Mouse (Mus musculus) CH12.LX (cell line): ENCODE results near the gene Ctdsp1. TPM values are rescaled to one million over a fixed set of nuclear protein-coding genes. Genes with fewer than 3 reads are reported as not detected.

ENCODE experiments used
- DNase-seq: peaks from one replicate; pipeline ENCODE4 v3.0.0-alpha.2; 2013; ENCODE audit errors: extremely low read depth
- H3K27ac ChIP-seq: 2 replicates; pipeline ENCODE4 v1.5.1; 2012; ENCODE audit warnings: low read depth, mild to moderate bottlenecking, control low read depth, moderate library complexity; ENCODE audit not compliant: insufficient read depth
- H3K27me3 ChIP-seq: replicated peaks from 2 replicates; pipeline ENCODE3; 2012; ENCODE audit warnings: inconsistent platforms
- H3K36me3 ChIP-seq, 2 experiments: replicated peaks in 1 of 2; 2 replicates each; pipeline versions ENCODE3 to v1.6.1; 2012; ENCODE audit warnings: inconsistent platforms in 1 of 2, low read length in 1 of 2, mild to moderate bottlenecking in 1 of 2, mixed read lengths in 1 of 2, moderate library complexity in 1 of 2; ENCODE audit not compliant: control insufficient read depth in 1 of 2, insufficient read depth in 1 of 2
- H3K4me1 ChIP-seq, 2 experiments: 2 replicates each; pipeline ENCODE4 v1.6.1; 2012; ENCODE audit warnings: inconsistent platforms in 1 of 2, moderate library complexity in 1 of 2; ENCODE audit not compliant: insufficient read depth in 2 of 2, control insufficient read depth in 1 of 2
- H3K4me2 ChIP-seq: 2 replicates; pipeline ENCODE4 v1.6.1; 2012; ENCODE audit warnings: low read depth, mild to moderate bottlenecking, control low read depth; ENCODE audit not compliant: poor library complexity, insufficient read depth, severe bottlenecking
- H3K4me3 ChIP-seq, 3 experiments: fragments of 150-350 bp in 1 of 3; sonication (generic) in 1 of 3; replicated peaks in 1 of 3; 2 replicates each; pipeline versions ENCODE3 to v1.5.1; 2011 to 2012; ENCODE audit warnings: low read depth in 2 of 3, low read length in 2 of 3, mild to moderate bottlenecking in 2 of 3, moderate library complexity in 2 of 3, control low read depth in 1 of 3, improper control_type of control experiment in 1 of 3, inconsistent platforms in 1 of 3, mixed read lengths in 1 of 3; ENCODE audit not compliant: poor library complexity in 1 of 3
- H3K79me2 ChIP-seq: replicated peaks from 2 replicates; pipeline ENCODE4 v1.6.1; 2012; ENCODE audit warnings: mild to moderate bottlenecking, moderate library complexity; ENCODE audit not compliant: control insufficient read depth, poor library complexity, insufficient read depth, severe bottlenecking; ENCODE audit errors: extremely low read depth
- H3K9ac ChIP-seq: 2 replicates; pipeline ENCODE4 v1.6.1; 2012; ENCODE audit warnings: low read depth, mild to moderate bottlenecking, control low read depth, moderate library complexity; ENCODE audit not compliant: insufficient read depth
- H3K9me3 ChIP-seq: replicated peaks from 2 replicates; pipeline ENCODE3; 2012; ENCODE audit warnings: low read length, inconsistent platforms, mixed read lengths
- CHD1 ChIP-seq: IDR thresholded peaks from 2 replicates; pipeline ENCODE4 v1.6.1; 2012; ENCODE audit warnings: low read depth, low read length, improper control_type of control experiment, inconsistent platforms
- CHD2 ChIP-seq: IDR thresholded peaks from 2 replicates; pipeline ENCODE4 v1.6.1; 2011; ENCODE audit warnings: low read length, improper control_type of control experiment
- CTCF ChIP-seq, 2 experiments: IDR thresholded peaks in 1 of 2; conservative IDR thresholded peaks in 1 of 2; 2 replicates each; pipeline ENCODE4 v1.5.1; 2011 to 2012; ENCODE audit warnings: low read depth in 2 of 2, low read length in 2 of 2, improper control_type of control experiment in 1 of 2, inconsistent platforms in 1 of 2, mild to moderate bottlenecking in 1 of 2, moderate library complexity in 1 of 2
- E2F4 ChIP-seq: IDR thresholded peaks from 2 replicates; pipeline ENCODE4 v1.6.1; 2011; ENCODE audit warnings: low read depth, low read length, improper control_type of control experiment; ENCODE audit not compliant: insufficient replicate concordance
- ELF1 ChIP-seq: IDR thresholded peaks from 2 replicates; pipeline ENCODE4 v1.6.1; 2014; ENCODE audit warnings: low read depth, mild to moderate bottlenecking, inconsistent platforms, low read length, improper control_type of control experiment
- EP300 ChIP-seq: IDR thresholded peaks from 2 replicates; pipeline ENCODE4 v1.6.1; 2011; ENCODE audit warnings: low read length, improper control_type of control experiment
- MXI1 ChIP-seq: IDR thresholded peaks from 2 replicates; pipeline ENCODE4 v1.6.1; 2011; ENCODE audit warnings: mild to moderate bottlenecking, low read depth, low read length, improper control_type of control experiment
- NRF1 ChIP-seq: IDR thresholded peaks from 2 replicates; pipeline ENCODE4 v1.6.1; 2014; ENCODE audit warnings: low read depth, mild to moderate bottlenecking, inconsistent platforms, low read length, improper control_type of control experiment, moderate library complexity
- PAX5 ChIP-seq: IDR thresholded peaks from 2 replicates; pipeline ENCODE4 v1.6.1; 2012; ENCODE audit warnings: low read length, inconsistent platforms, mixed read lengths
- POLR2A ChIP-seq: IDR thresholded peaks from 2 replicates; pipeline ENCODE4 v1.6.1; 2011; ENCODE audit warnings: low read depth, mild to moderate bottlenecking, improper control_type of control experiment, low read length
- RAD21 ChIP-seq: IDR thresholded peaks from 2 replicates; pipeline ENCODE4 v1.6.1; 2011; ENCODE audit warnings: low read depth, mild to moderate bottlenecking, low read length, improper control_type of control experiment, moderate library complexity
- SMC3 ChIP-seq: IDR thresholded peaks from 2 replicates; pipeline ENCODE4 v1.6.1; 2011; ENCODE audit warnings: low read depth, low read length, improper control_type of control experiment
- TBP ChIP-seq: conservative IDR thresholded peaks from 2 replicates; pipeline ENCODE4 v1.6.1; 2011; ENCODE audit warnings: low read depth, low read length, improper control_type of control experiment
- UBTF ChIP-seq: IDR thresholded peaks from 2 replicates; pipeline ENCODE4 v1.6.1; 2012; ENCODE audit warnings: low read depth, mild to moderate bottlenecking, inconsistent platforms, low read length, improper control_type of control experiment, moderate library complexity
- USF1 ChIP-seq: IDR thresholded peaks from 2 replicates; pipeline ENCODE4 v1.6.1; 2014; ENCODE audit warnings: low read depth, mild to moderate bottlenecking, inconsistent platforms, low read length, improper control_type of control experiment
- ZC3H11A ChIP-seq: IDR thresholded peaks from 2 replicates; pipeline ENCODE4 v1.6.1; 2012; ENCODE audit warnings: low read depth, mild to moderate bottlenecking, inconsistent platforms, low read length, improper control_type of control experiment
- ZMIZ1 ChIP-seq: IDR thresholded peaks from 2 replicates; pipeline ENCODE4 v1.6.1; 2012; ENCODE audit warnings: low read depth, mild to moderate bottlenecking, inconsistent platforms, low read length, improper control_type of control experiment
- dilution Hi-C: fragments of 300-500 bp; cut with MboI; formaldehyde crosslinking; loops from 2 replicates; pipeline ENCODE4 v1.14.3; 2020; ENCODE audit warnings: low sequenced_read_pairs; ENCODE audit not compliant: extremely low pct_unique_long_range_greater_than_20kb, extremely low pct_ligation_motif_present
- in situ Hi-C: fragments of 300-500 bp; cut with MboI; formaldehyde crosslinking; loops from 3 replicates; pipeline ENCODE4 v1.14.3; 2019; ENCODE audit warnings: low sequenced_read_pairs, low pct_ligation_motif_present, low pct_unique_long_range_greater_than_20kb, mixed read lengths
- polyA plus RNA-seq: library from polyadenylated mRNA; unstranded; fragments of >175 nt; gene quantifications from 2 replicates; pipeline ENCODE4 v1.2.1, GENCODE M21; 2012; ENCODE audit warnings: low read depth; ENCODE audit not compliant: insufficient read length
- total RNA-seq, 2 experiments: library from RNA; depleted of rRNA; stranded (reverse); fragments of 300-350 nt in 1 of 2; fragments of >200 nt in 1 of 2; gene quantifications; 2 replicates each; pipeline ENCODE4 v1.2.3; 2012 to 2014

The Ctdsp1 gene
- total and polyA plus RNA-seq, 3 experiments, result 14.4 to 65.8 (median 23.4) TPM

DNA sequence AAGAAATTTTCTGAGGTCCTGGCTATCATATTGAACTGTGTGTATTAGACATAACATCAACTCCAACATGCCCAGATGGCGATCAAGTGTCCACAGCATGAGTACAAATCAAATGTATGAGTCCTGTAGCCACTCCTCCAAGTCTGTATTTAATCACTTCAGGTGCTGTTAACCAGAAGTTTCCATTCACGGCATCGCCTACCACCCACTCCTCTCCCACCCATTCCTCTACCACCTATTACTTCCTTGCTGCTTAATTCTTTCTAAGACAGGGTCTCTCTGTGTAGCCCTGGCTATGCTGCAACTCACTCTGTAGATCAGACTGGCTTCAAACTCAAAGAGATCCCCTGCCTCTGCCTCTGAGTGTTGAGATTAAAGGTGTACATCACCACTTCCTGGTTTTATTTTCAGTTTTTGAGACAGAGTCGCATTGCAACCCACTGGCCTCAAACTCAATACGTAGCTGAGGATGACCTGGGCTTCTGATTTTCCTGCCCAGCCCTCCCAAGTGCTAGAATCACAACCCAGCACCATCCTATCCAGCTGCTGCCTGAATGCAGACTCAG, 31.3 kb upstream of the Ctdsp1 start:
- no peak for TF ChIP-seq CHD1
- peak; percentile 75 for TF ChIP-seq ELF1
- TF ChIP-seq EP300, result 0 out of 2 replicates have a peak, but pooled peaks have one; percentile 24
- TF ChIP-seq USF1, result no peak
- TF ChIP-seq CHD2, result 0 out of 2 replicates have a peak, but pooled peaks have one; percentile 2
- Histone ChIP-seq H3K27ac (peak overlapping the region; percentile 72), H3K9me3 (no peaks in the 10 kb centered on the region), H3K79me2 (no peaks in the 10 kb centered on the region), H3K4me1 (peaks cover 32 to 75% of the 10 kb centered on the region in 2 experiments), H3K27me3 (no peaks in the 10 kb centered on the region), H3K9ac (peak overlapping the region; percentile 29), H3K4me3 (no peak overlapping the region), H3K4me2 (peak overlapping the region; percentile 42; the same call in 1 of the 2 replicates), H3K36me3 (peaks cover 13 to 18% of the 10 kb centered on the region in 2 experiments)
- no peak for DNase-seq
- in situ Hi-C loops (loop anchor here (5.0 kb wide), 1 partner anchor 53 kb away; the partner anchor contains the start of gene Tmbim1), dilution Hi-C loops (no loop called here)

DNA sequence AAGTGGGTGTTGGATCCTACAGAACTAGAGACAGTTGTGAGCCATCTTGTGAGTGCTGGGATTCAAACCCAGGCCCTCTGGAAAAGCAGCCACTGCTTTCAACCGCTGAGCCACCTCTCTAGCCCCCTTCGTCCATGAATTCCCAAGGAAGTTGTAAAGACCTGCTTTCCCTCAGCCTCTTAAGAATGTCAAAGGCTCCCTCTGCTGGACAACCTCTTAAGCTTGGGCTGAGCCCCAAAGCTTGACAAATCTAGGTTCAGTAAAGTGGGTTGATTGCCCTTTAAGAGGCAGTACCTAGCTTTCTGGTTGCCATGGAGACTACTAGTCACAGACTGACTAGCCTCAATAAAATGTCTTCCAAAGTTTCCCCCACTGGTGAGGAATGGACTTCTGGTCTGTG, 29.5 kb upstream of the Ctdsp1 start, which contains the start of gene Catip:
Gene Catip, plus strand, starts transcription at position 297 of the 400 bp plus-strand sequence.
- no peak within 1 kb of the TSS for H3K9ac ChIP-seq
- H3K27me3 ChIP-seq, result no peaks in the 10 kb centered on the region
- no peaks in the 10 kb centered on the region for H3K79me2 ChIP-seq
- H3K4me1 ChIP-seq, result peaks cover 36 to 68% of the 10 kb centered on the region in 2 experiments
- peak; percentile 88 for DNase-seq
- H3K36me3 ChIP-seq, result peaks cover 0 to 2% of the 10 kb centered on the region in 2 experiments
- in situ Hi-C loops, result loop anchor here (5.0 kb wide), 1 partner anchor 55 kb away; the partner anchor contains the start of gene Tmbim1
- no peaks in the 10 kb centered on the region for H3K9me3 ChIP-seq
- H3K4me2 ChIP-seq, result no peak within 1 kb of the TSS
- no peak within 1 kb of the TSS; the same call in 1 of the 2 replicates for H3K27ac ChIP-seq
- no peak within 1 kb of the TSS for H3K4me3 ChIP-seq
- TF ChIP-seq E2F4 (no peak), MXI1 (no peak), NRF1 (no peak), CTCF (conservative IDR thresholded peaks at IDR 0.05 in 1 of 2, IDR thresholded peaks at IDR 0.05 in 1 of 2; ENCODE audit: low read depth in 2 of 2, low read length in 2 of 2) (peak; percentile 49 to 97; a peak in 3 of 4 replicates), RAD21 (peak; percentile 97), CHD2 (no peak), ZC3H11A (peak; percentile 92), PAX5 (no peak), ZMIZ1 (no peak), UBTF (no peak), TBP (no peak), POLR2A (no peak), SMC3 (peak; percentile 99)
- dilution Hi-C loops, result no loop called here
